Mouse (Mus musculus) testis, adult 2 months (tissue): ENCODE measurements around the gene Pus7.

ENCODE experiments used
- CTCF ChIP-seq: fragments of 200-500 bp; IDR thresholded peaks from 2 replicates; pipeline ENCODE4 v1.5.1; 2012; ENCODE audit warnings: low read depth, mild to moderate bottlenecking, inconsistent platforms, low read length, moderate library complexity; ENCODE audit not compliant: control insufficient read depth, insufficient read depth, insufficient replicate concordance
- POLR2A ChIP-seq: fragments of 200-500 bp; IDR thresholded peaks from 2 replicates; pipeline ENCODE4 v1.6.1; 2012; ENCODE audit warnings: low read depth, mild to moderate bottlenecking, inconsistent platforms, low read length, moderate library complexity; ENCODE audit not compliant: control insufficient read depth

GRCm38 (mm10) chr5:23782051-23782810, 1.3 kb downstream of the Pus7 start:
- TF ChIP-seq POLR2A (no peak), CTCF (no peak)
